Mouse (Mus musculus) stomach, postnatal 0 days (tissue): ENCODE measurements around the gene Gm9936.

Source experiments
- CTCF ChIP-seq: IDR thresholded peaks from 2 replicates; pipeline ENCODE4 v1.5.1; 2016; ENCODE audit warnings: antibody characterized with exemption, low read depth, mild to moderate bottlenecking, moderate library complexity
- EP300 ChIP-seq: optimal IDR thresholded peaks from 2 replicates; pipeline ENCODE3; 2016; ENCODE audit warnings: antibody characterized with exemption

DNA sequence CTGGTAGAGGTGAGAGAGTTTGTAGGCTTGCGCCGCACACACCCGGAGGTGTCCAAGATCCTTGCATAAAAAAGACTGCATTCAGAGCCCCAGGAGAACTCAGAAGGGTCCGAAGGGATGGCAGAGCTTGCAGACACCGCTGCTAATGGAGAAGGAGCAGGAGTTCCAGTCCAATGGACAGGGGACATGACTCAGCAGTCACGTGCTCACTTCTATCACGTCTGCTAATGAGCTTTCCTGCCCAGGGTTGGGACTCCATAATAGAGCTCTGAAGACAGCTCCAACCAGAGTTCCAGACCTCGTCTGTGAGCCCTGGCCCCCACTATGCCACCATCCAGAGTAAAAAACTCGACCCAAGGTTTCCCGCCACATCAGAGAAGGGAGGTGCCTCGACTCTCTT, 40.4 kb downstream of the Gm9936 start:
- TF ChIP-seq CTCF (no peak), EP300 (no peak)
